Mouse (Mus musculus) stomach, postnatal 0 days (tissue): Measurements from ENCODE around the gene Fam168b.

ENCODE experiments used
- CTCF ChIP-seq: IDR thresholded peaks from 2 replicates; pipeline ENCODE4 v1.5.1; 2016; ENCODE audit warnings: antibody characterized with exemption, low read depth, mild to moderate bottlenecking, moderate library complexity
- EP300 ChIP-seq: optimal IDR thresholded peaks from 2 replicates; pipeline ENCODE3; 2016; ENCODE audit warnings: antibody characterized with exemption

- TF ChIP-seq CTCF, result no peak
- TF ChIP-seq EP300, result no peak
Observed at GRCm38 (mm10) chr1:34766899-34767298, 76.0 kb downstream of the Fam168b start.
